Mouse (Mus musculus) megakaryocyte, embryonic 14.5 days (primary cell): ENCODE measurements at regions not wholly inside any gene's neighbourhood (a gene's known extent, or its start where the extent isn't known, plus 50 kb on each side); places are given as distances from the start of the nearest gene placed in this dataset.

Experiments used
- FLI1 ChIP-seq: IDR thresholded peaks from 2 replicates; pipeline ENCODE4 v1.6.1; 2012; ENCODE audit warnings: low read length, inconsistent platforms, mixed read lengths
- GATA1 ChIP-seq: IDR thresholded peaks from 3 replicates; pipeline ENCODE4 v1.6.1; 2012; ENCODE audit warnings: mixed read lengths, low read length, inconsistent platforms, borderline replicate concordance

DNA sequence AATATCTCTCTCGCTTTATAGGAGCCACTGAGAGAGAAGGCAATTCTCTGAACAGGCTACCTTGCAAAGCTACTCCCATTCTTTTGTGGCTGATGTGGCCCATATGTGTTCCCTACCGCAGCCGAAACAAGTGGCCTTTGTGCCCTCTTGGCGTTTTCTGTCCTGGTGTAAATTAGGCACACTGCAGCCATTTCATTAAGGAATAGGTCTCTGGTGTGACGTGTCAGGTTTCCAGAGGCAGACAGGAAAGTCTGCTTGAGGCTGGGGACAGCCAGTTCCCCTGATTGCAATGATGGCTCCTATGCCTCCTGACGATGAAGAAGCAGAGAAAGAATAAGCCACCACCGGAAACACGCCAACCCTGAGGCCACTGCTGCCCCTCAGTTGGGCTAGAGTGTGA is 59.3 kb upstream of the Bcor start:
- TF ChIP-seq GATA1 (no peak), FLI1 (no peak)
